Comparison of ENCODE assay signal across 9 mouse cellular contexts in the genomic region with DNA sequence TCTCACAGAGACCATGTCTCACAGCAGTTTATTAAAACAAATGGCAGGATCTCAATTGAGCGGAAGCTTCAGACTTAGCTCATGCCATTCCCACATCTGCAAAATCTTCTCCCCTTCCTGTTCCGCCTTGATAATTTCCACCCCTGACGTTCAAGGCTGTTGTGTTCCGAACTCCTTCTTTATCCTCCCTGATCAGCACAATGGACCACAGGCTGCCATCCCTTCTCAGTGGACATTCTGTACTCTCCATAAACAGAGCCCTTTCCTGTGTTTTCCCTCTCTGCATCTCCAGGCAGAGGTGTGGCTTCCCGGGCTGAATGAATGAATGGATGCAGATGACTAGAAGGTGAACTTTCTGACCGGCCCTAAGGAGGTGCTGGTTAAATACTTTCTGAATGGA. TPM values are rescaled to one million over a fixed set of nuclear protein-coding genes. Genes with fewer than 3 reads are reported as not detected.
A peak's percentile ranks its signal among the peaks of the same experiment; 100 is the strongest.
DNase-seq lines count a peak whose midpoint lies in the region; ATAC-seq and TF ChIP-seq lines count a peak whose summit lies in the region.
"Had no signal": no experiment of that assay in that cellular context is flagged by ENCODE, and none has a peak within 500 bp of the region (broad histone marks: within the 10 kb centered on the region; RNA-seq: fewer than 3 reads in every experiment).

No protein-coding gene starts in this region.

- H3K27ac ChIP-seq in kidney, postnatal 0 days, result no peak overlapping the region
- no peak overlapping the region for H3K27ac ChIP-seq in hindbrain, embryonic 10.5 days
- H3K27ac ChIP-seq in stomach, embryonic 16.5 days (ENCODE audit: low read length), result no peak overlapping the region

- peak overlapping the region; percentile 49 for H3K4me2 ChIP-seq in kidney, postnatal 0 days (ENCODE audit: low read length)
- H3K4me2 ChIP-seq in stomach, embryonic 16.5 days (ENCODE audit: low read depth, low read length), result peak overlapping the region; percentile 50

- peaks cover 22% of the 10 kb centered on the region; the same call in 1 of the 2 replicates for H3K4me1 ChIP-seq in kidney, postnatal 0 days (replicated peaks; ENCODE audit: insufficient read depth, low read length)
- peaks cover 59% of the 10 kb centered on the region for H3K4me1 ChIP-seq in hindbrain, embryonic 10.5 days (replicated peaks)
- H3K4me1 ChIP-seq in lung, adult 2 months (ENCODE audit: control insufficient read depth, insufficient read depth, low read length), result peaks cover 7% of the 10 kb centered on the region
- H3K4me1 ChIP-seq in stomach, embryonic 16.5 days (ENCODE audit: control insufficient read depth, insufficient read depth, low read length), result peaks cover 19% of the 10 kb centered on the region; the same call in 1 of the 2 replicates

- 25% methylated on average over 6 of the region's 6 CpGs for WGBS in kidney, postnatal 0 days
- 60% methylated on average over 6 of the region's 6 CpGs for WGBS in hindbrain, embryonic 10.5 days
- 32% methylated on average over 6 of the region's 6 CpGs for WGBS in lung, adult 2 months
- WGBS in stomach, embryonic 16.5 days, result 37% methylated on average over 6 of the region's 6 CpGs

- H3K9me3 ChIP-seq in kidney, postnatal 0 days (replicated peaks; ENCODE audit: low read length), result no peaks in the 10 kb centered on the region
- no peaks in the 10 kb centered on the region for H3K9me3 ChIP-seq in hindbrain, embryonic 10.5 days
- no peaks in the 10 kb centered on the region for H3K9me3 ChIP-seq in stomach, embryonic 16.5 days (replicated peaks; ENCODE audit: control insufficient read depth, low read length)

- TF ChIP-seq POLR2A in lung, adult 2 months (IDR thresholded peaks at IDR 0.05; ENCODE audit: borderline replicate concordance, extremely low read depth, low read depth, low read length), result no peak

- H3K36me3 ChIP-seq in kidney, postnatal 0 days (ENCODE audit: insufficient read depth, low read length), result no peaks in the 10 kb centered on the region
- H3K36me3 ChIP-seq in hindbrain, embryonic 10.5 days, result no peaks in the 10 kb centered on the region
- H3K36me3 ChIP-seq in stomach, embryonic 16.5 days (ENCODE audit: control insufficient read depth, insufficient read depth, low read length), result no peaks in the 10 kb centered on the region

- H3K27me3 ChIP-seq in kidney, postnatal 0 days (ENCODE audit: insufficient read depth, low read length), result no peaks in the 10 kb centered on the region
- H3K27me3 ChIP-seq in hindbrain, embryonic 10.5 days (ENCODE audit: insufficient read depth, poor library complexity, severe bottlenecking), result peaks cover 2% of the 10 kb centered on the region; the same call in 1 of the 2 replicates
- H3K27me3 ChIP-seq in stomach, embryonic 16.5 days (ENCODE audit: control insufficient read depth, insufficient read depth, low read length), result no peaks in the 10 kb centered on the region

- no peak for DNase-seq in kidney, postnatal 0 days (ENCODE audit: low spot score)
- no peak for DNase-seq in kidney, adult 9 months
- DNase-seq in hindbrain, embryonic 10.5 days (ENCODE audit: low spot score), result no peak
- peak; percentile 14 for DNase-seq in lung, adult 2 months
- DNase-seq in gastrocnemius, postnatal 4 days (ENCODE audit: low spot score in 2 of 2), result no peak
- no peak for DNase-seq in kidney, postnatal 10 days
- no peak for DNase-seq in kidney, postnatal 25 days

- TF ChIP-seq CTCF in kidney, postnatal 0 days (IDR thresholded peaks at IDR 0.05; ENCODE audit: low read depth), result no peak
- no peak for TF ChIP-seq CTCF in lung, adult 2 months (IDR thresholded peaks at IDR 0.05; ENCODE audit: insufficient read depth, low read length)

- H3K9ac ChIP-seq in kidney, postnatal 0 days (ENCODE audit: low read depth, low read length), result 0 out of 2 replicates have a peak overlapping the region, but pooled peaks have one; percentile 13
- H3K9ac ChIP-seq in stomach, embryonic 16.5 days (ENCODE audit: low read length), result no peak overlapping the region; the same call in 1 of the 2 replicates

- ATAC-seq in kidney, postnatal 0 days (replicated peaks; ENCODE audit: low FRiP score, low read depth), result no peak
- no peak for ATAC-seq in stomach, embryonic 16.5 days (ENCODE audit: insufficient read depth, low FRiP score)

- 0 out of 2 replicates have a peak overlapping the region, but pooled peaks have one; percentile 13 for H3K4me3 ChIP-seq in kidney, postnatal 0 days (replicated peaks; ENCODE audit: low read depth, low read length)
- H3K4me3 ChIP-seq in hindbrain, embryonic 10.5 days, result peak overlapping the region; percentile 30; the same call in 1 of the 2 replicates
- H3K4me3 ChIP-seq in lung, adult 2 months (replicated peaks; ENCODE audit: extremely low read depth, low read depth, low read length), result no peak overlapping the region
- peak overlapping the region; percentile 37 for H3K4me3 ChIP-seq in stomach, embryonic 16.5 days (replicated peaks; ENCODE audit: low read length)

RNA-seq across cellular contexts. Expression of a gene that starts 3.1 kb away (rescaled TPM):
- 9.5 and 9.8 TPM in 2 replicates for polyA plus RNA-seq in kidney, postnatal 0 days (2015; fragmentation: Nextera tagmentation; extraction: Ambion mirVana)
- 13.8 and 17.4 TPM in 2 replicates for polyA plus RNA-seq in hindbrain, embryonic 10.5 days (2016; fragmentation: Nextera tagmentation; extraction: Ambion mirVana)
- 3.6 and 4.5 TPM in 2 replicates for polyA plus RNA-seq in lung, adult 2 months (2012; rRNA removed)
- 5.3 and 5.7 TPM in 2 replicates for polyA plus RNA-seq in stomach, embryonic 16.5 days (2015; fragmentation: Nextera tagmentation; extraction: Ambion mirVana)
- total RNA-seq in gastrocnemius, postnatal 4 days (2021), result 1 to 10 TPM; 8.1 to 9.1 TPM

RNA-seq across cellular contexts. Expression of a gene that starts 5.3 kb away (rescaled TPM):
- polyA plus RNA-seq in kidney, postnatal 0 days (2015; fragmentation: Nextera tagmentation; extraction: Ambion mirVana), result 19.8 and 20.8 TPM in 2 replicates
- polyA plus RNA-seq in hindbrain, embryonic 10.5 days (2016; fragmentation: Nextera tagmentation; extraction: Ambion mirVana), result 9.3 and 12.4 TPM in 2 replicates
- polyA plus RNA-seq in lung, adult 2 months (2012; rRNA removed), result 4.1 and 6.1 TPM in 2 replicates
- polyA plus RNA-seq in stomach, embryonic 16.5 days (2015; fragmentation: Nextera tagmentation; extraction: Ambion mirVana), result 33.9 and 34.2 TPM in 2 replicates
- total RNA-seq in gastrocnemius, postnatal 4 days (2021), result 10 to 100 TPM; 31.6 to 35.2 TPM

RNA-seq across cellular contexts. Expression of a gene that starts 25.5 kb away (rescaled TPM):
- polyA plus RNA-seq in kidney, postnatal 0 days (2015; fragmentation: Nextera tagmentation; extraction: Ambion mirVana), result 7.0 and 8.2 TPM in 2 replicates
- 42.9 and 60.0 TPM in 2 replicates for polyA plus RNA-seq in hindbrain, embryonic 10.5 days (2016; fragmentation: Nextera tagmentation; extraction: Ambion mirVana)
- polyA plus RNA-seq in lung, adult 2 months (2012; rRNA removed), result 9.5 and 12.7 TPM in 2 replicates
- polyA plus RNA-seq in stomach, embryonic 16.5 days (2015; fragmentation: Nextera tagmentation; extraction: Ambion mirVana), result 6.9 and 8.3 TPM in 2 replicates
- 10 to 100 TPM; 11.8 to 12.7 TPM for total RNA-seq in gastrocnemius, postnatal 4 days (2021)
- total RNA-seq: CH12.LX had no signal
